Mouse (Mus musculus): ENCODE data around the gene Pcbp1.
A peak's percentile ranks its signal among the peaks of the same experiment; 100 is the strongest.
"Not testable (repeated sequence)": the region's sequence is repeated elsewhere in the genome, so short reads cannot be mapped to it uniquely, and the experiment has no call there.

Gene Pcbp1

DNA sequence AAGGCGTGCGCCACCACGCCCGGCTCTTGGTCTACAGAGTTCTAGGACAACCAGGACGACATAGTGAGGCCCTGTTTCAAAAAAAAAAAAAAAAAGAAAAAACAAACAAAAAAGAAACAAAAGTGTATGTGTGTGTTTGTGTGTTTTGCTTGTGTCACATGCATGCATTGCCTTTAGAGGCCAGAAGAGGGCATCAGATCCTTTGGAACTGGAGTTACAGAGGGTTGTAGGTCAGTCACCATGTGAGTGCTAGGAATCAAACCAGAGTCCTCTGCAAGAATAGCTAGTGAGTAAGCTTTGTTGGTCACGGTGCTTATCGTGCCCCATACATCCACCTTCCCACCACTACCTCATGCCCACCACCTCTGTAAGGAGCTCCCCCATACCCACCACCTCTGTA lies 31.4 kb downstream of the Pcbp1 start:
- no peak for DNase-seq (ENCODE audit: low spot score)

GRCm38 (mm10) chr6:86493469-86494263 lies 32.5 kb downstream of the Pcbp1 start:
- DNase-seq (ENCODE audit: low spot score), result no peak

DNA sequence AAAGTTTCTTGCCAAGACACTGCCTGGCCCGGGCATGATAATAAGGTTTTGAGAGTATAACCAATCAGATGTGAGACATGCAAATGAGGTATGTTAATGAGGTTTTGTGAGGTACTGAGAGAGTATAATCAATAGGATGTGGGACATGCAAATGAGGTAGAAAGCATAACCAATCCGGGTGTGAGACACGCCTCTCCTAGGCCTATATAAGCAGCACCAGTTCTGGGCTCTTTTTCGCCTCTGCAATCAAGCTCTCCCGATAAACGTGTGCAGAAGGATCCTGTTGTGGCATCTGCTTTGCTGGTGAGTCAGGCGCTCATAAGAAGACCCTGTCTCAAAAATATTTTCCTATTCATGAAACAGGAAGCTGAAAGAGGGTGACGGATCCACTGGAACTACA lies 35.7 kb downstream of the Pcbp1 start:
- not testable (repeated sequence) for DNase-seq (ENCODE audit: low spot score)

DNA sequence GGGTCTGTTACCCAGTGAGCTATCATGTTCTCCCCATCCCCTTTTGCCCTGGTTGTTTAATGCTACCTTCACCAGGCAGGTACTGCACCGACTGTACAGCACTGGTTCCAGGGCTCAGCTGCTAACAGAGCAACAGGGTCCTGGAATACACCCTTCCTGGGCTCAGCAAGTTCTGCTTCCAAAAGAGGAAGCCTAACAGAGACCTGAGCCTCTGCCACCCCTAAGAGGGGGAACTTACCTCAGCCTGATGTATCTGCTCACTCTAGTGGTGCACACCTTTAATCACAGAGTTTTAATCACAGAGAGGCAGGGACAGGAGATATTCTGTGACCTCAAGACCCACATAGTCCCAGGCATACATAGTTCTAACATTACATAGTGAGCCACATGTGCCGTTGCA lies 36.2 kb downstream of the Pcbp1 start:
- no peak for DNase-seq (ENCODE audit: low spot score)

- no peak for DNase-seq (ENCODE audit: low spot score)
These were observed 38.0 kb downstream of the Pcbp1 start for GRCm38 (mm10) chr6:86488149-86488485.

DNA sequence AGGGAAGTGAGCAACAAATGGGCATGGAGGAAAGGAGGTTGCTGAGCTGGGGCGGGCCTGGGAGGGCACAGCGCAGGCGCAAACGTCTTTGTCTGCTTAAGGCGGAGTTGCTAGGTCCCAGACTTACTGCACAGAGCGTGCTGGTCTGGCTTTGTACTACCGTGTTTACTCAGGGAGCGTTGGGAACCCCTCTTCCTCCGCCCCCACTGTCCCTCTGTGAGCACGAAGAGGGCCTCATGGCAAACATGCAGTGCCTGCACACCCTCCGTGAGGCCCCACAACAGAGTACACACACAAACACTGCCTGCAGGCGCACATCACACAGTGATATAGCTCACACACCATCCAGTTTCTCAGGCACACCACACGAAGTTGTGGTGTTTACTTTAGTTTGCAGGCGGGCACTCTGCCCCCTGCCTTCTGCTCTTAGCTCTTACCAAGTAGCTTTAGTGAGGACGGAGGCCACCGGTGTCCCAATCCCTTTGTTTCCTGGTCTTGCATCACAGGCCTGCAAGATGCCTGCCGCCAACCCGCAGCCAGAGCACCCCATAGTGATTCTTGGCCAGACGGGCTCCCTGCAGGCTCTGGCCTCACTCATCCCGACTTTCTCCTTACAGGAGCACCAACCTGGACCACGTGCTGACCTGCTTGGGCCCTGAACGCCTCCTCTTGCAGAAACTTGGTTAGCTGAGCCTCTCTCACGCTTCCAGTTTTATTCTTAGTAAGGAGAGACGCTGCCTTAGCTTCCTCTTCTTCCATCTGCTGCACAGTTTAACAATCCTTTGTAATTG lies 38.6 kb downstream of the Pcbp1 start:
- DNase-seq (ENCODE audit: low spot score), result peak; percentile 70

DNA sequence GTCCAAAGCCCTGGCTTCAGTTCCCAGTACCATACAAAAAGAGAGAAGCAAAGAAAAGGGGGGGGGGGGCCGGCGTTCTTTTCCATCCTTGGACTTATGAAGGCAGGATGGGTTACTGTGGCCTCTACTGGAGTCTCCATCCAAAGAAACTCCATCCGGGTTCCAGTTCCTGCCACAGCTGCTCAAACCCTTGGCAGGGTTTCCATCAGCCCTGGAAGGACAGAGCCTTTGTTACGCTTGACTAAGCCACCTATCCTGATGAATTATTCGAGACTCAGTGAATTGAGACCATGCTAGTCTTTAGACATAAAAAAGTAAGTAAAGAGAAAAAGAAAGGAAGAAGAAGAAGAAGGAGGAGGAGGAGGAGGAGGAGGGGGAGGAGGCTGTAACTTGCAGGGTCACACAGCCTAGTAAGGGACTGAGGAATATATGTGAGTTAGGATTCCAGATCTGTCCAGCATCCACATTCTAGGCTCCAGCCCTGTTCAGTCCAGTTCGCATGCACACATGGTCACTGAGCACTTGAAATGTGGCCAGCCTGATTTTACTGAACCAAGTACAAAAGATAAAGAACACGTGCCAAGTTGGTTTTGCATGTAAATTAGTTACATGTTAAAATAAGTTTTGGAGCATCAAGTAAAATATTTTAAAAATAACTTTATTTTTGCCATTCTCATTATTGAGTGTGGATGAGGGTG lies 40.0 kb downstream of the Pcbp1 start:
- no peak for DNase-seq (ENCODE audit: low spot score)

GRCm38 (mm10) chr6:86481871-86482270 lies 44.2 kb downstream of the Pcbp1 start:
- no peak for DNase-seq (ENCODE audit: low spot score)

DNA sequence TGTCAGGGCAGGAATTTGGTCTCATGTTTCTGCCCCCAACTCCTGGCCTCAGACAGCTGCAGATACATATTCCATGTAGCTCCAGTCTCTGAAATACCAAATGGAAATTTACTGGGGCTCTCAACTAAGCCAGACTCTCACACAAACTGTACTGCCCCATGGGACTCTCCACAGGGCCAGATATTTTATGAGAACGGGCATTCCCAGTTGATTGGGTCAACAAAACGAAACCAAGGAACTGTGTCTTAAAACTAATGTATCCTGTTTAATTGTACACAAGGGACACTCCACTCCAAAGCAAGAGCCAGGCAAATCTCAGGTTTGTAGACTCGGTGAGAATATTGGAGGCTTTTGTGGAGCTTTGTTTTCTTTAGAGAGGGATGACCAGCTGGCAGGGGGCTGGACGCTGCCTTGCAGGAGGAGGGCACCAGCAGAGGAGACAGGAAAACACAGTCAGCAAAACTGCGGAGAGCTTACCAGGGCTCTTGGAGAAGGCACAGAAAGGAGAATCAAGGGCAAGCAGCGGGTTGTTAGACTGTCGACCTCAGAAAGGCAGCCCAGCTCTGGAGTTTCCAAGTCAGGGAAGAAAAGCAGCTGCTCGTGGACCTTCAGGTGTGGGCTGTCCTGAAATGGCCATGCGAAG lies 45.8 kb downstream of the Pcbp1 start:
- DNase-seq (ENCODE audit: low spot score), result peak; percentile 19

DNA sequence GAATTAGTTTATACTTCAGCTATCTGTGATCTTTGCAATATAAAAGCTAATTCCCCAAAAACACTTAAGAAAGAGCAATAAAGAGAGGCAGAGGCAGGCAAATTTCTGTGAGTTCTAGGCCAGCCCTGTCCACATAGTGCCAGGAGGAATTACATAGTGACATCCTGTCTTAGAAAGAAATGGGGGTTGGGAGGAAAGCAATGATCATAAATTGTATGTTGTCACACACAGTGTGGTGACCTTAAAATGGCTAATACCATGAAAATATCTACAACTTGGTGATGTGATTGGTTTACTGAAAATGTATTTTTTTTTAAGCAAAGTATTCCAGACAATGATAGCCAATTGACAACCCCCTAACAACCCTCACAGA lies 46.3 kb downstream of the Pcbp1 start:
- no peak for DNase-seq (ENCODE audit: low spot score)

DNA sequence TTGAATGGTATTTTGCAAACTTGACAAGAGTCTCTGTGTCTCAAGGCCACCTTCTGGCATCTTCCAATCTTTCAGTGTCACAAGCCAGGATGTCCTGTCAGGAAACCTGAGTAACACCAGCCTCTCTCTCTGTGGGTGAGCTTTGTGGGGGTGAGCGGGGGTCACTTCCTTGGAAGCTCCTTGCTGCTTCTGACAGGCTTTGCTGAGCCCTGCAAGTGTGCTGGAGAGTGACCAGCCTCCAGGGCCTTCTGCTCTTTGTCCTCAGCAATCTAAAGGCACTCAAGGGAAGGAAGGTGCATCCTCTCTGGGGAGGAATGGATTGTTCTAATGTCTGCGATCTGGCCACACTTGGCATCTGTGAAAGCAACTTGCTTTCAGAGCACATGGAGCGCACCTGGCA lies 46.8 kb downstream of the Pcbp1 start:
- no peak for DNase-seq (ENCODE audit: low spot score)

- no peak for DNase-seq (ENCODE audit: low spot score)
These were observed 49.2 kb downstream of the Pcbp1 start for GRCm38 (mm10) chr6:86476931-86477330.

DNA sequence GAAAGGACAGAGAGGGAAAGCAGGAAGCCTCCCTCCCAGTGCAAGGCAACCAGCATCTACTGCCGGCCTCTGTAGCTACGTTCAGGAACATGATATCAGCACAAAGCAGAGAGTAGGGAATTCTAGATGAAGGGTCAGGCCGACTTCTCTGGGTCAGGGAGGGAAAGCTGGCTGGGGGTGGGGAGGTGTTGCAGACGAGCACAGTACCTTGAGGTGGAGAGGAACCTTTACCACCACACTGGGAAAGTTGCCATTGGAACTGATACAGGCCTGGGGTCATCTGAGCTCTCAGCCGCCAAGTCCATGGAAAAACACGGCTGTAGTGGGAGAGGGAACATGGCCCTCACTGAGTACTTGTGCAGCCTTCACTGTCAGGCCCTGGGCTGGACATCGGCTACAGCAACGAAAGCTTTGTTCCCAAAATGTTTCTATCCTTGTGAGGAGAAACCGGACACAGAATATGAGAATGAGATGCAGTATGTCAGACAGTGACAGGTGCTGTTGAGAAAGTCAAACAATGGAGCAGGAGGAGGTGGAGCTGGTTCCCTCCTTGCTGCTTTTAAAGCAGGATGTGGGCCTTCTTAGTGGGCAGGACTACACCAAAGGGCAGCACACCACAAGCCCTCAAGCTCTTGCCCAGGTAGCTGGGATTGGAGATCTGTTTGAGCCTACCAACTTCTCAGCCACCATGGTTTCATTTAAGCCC lies 50.5 kb downstream of the Pcbp1 start:
- no peak for DNase-seq (ENCODE audit: low spot score)

DNA sequence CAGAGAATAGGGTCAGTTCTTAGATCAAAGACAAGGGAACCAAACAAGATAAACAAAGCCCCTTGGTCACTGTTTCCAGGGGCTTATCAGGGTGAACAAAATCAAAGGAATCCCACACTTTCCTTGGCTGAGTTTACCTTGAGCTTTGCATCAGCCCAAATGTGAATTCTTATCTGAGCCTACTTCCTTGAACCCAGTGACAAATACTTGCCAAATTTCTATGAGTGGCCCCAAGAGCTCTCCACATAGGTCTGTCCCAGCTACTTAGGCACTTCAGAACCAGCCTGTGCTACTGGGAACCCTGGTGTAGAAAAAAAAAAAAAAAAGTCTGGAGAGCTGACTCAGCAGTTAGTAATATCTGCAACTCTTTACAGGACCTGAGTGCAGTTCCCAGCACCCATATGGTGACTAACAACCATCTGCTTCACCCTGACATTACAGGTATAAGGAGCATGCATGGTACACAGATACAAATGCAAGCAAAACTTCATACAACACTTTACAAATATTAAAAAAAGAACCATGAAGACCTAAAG lies 51.4 kb downstream of the Pcbp1 start:
- DNase-seq (ENCODE audit: low spot score), result no peak

All from urinary bladder, postnatal 25 days (tissue).